Mouse (Mus musculus) lung, adult 18-20 months (tissue): ENCODE data around the gene Elovl6.

Source experiments
- DNase-seq, 2 experiments: peaks; one replicate each; pipeline ENCODE4 v3.0.0; 2022; ENCODE audit warnings: mixed read lengths in 2 of 2

The Elovl6 gene

GRCm38 (mm10) chr3:129649586-129650292, 117.6 kb downstream of the Elovl6 start:
- peak; percentile 25 to 64 for DNase-seq

- no peak for DNase-seq
These were observed 118.1 kb downstream of the Elovl6 start for GRCm38 (mm10) chr3:129650293-129650612.

GRCm38 (mm10) chr3:129650931-129651330, 118.8 kb downstream of the Elovl6 start:
- no peak for DNase-seq

DNA sequence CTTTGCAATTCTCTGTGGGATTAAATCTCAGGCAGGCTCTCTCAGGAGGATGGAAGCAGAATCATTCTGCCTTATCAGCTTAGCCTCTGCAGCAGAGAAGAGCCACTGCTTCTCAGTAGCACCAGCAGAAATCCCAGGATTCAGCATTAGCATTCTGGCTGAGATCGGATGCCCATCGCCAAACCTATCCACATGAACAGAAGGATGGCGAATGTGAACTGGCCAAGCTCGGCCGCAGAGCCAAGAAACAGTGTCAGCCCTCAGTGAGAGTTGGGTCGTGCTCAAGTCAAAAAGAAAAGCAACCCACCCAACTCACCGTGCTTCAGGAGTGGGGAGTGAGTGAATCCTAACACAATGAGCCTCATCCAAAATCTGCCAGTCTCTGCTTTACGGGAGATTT, 119.6 kb downstream of the Elovl6 start:
- no peak for DNase-seq

DNA sequence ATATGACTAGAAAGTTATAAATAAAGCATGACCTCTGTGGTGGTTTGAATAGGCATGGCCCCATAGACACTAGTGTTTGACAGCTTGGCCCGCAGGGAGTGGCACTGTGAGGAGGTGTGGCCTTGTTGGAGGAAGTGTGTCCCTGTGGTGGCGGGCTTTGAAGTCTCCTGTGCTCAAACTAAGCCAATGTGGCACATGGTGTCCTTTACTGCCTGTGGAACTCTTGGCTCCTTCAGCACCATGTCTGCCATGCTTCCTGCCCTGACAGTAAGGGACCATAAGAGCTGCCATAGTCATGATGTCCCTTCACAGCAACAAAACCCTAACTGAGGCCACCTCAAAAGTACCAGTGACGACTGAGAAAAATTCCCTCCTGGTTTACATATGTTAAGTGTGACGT, 120.3 kb downstream of the Elovl6 start:
- no peak for DNase-seq

GRCm38 (mm10) chr3:129656540-129656939, 124.4 kb downstream of the Elovl6 start:
- no peak for DNase-seq

DNA sequence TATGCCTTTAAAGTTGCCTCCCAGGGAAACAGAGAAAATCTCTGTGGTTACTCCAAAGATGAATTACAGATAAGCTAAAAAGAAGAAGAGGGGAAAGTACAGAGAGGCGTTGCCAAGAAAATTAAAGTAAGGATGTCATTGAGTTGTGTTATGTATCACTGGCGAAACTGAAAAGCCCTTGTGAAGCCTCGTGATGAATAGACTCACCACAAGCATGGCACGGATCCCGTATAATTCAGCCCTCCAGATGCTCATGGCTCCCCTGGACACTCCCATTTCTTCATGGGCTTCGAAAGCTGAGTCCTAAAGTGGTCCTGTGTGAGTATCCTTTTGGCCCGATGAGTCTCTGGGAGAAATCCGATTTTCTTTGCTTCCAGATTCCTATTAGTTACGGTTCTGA, 125.1 kb downstream of the Elovl6 start:
- no peak for DNase-seq

- DNase-seq: no peak
These were observed 125.6 kb downstream of the Elovl6 start for GRCm38 (mm10) chr3:129657775-129658174.

- DNase-seq: no peak
These were observed 126.6 kb downstream of the Elovl6 start for GRCm38 (mm10) chr3:129658776-129659175.

GRCm38 (mm10) chr3:129663906-129664305, 131.8 kb downstream of the Elovl6 start:
- no peak for DNase-seq

DNA sequence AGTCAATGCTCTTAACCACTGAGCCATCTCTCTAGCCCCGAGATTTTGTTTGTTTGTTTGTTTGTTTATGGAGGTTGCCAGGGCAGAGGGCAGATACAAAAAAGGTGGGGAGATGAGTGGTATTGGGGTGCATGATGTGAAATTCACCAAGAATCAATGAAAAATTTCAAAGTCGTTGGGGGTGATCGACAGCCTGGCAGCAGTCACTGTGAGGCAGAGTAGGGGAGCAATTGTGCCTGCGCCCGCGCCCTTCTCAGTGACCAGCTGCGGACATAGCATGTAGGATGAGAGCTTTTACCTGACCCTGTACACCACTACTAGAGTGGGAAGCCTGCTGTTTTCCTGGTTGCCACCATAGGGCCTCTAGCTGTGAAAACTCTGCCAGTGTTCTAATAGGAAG, 143.8 kb downstream of the Elovl6 start:
- DNase-seq: no peak

- peak in 1 of 2 experiments; percentile 13 for DNase-seq
These were observed 148.1 kb downstream of the Elovl6 start for GRCm38 (mm10) chr3:129680258-129680657.

DNA sequence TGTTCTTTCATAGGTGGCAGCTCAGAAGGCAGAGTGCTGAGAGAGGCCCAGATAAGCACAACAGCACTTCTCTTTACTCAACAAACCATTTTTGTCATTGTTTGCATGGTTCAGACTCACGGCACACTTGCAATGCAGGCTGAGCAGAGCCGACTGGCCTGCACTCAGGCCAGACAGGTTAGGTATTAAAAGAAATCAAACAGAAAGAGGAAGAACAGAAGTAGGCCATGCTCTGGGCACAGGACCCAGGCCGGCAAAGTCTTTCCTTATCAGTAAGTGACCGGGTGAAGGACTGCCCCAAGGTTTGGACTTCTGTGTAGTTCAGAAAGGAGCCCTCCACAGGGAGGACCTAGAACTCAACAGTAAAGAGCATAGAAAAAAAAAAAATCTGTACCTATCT, 149.7 kb downstream of the Elovl6 start:
- peak in 1 of 2 experiments; percentile 23 for DNase-seq

DNA sequence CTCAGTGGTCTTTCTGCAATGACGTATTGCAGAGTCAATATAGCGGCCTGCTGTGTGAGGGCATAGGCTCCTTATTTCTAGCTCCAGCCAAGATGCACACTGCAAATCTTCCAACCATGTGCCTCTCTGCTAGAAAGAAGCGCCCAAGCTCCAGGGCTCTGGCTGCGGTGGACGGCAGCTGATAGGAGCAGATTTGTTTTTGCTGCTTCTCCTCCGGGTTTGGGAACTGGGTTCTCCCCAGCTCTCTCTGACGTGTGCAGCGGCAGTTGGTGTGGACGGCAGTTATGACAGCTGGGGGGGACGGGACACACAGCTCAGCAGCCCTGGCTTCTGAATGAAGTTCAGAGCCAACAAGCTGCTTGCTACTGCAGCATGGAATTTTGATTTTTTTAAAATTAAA, 150.2 kb downstream of the Elovl6 start:
- DNase-seq: no peak

DNA sequence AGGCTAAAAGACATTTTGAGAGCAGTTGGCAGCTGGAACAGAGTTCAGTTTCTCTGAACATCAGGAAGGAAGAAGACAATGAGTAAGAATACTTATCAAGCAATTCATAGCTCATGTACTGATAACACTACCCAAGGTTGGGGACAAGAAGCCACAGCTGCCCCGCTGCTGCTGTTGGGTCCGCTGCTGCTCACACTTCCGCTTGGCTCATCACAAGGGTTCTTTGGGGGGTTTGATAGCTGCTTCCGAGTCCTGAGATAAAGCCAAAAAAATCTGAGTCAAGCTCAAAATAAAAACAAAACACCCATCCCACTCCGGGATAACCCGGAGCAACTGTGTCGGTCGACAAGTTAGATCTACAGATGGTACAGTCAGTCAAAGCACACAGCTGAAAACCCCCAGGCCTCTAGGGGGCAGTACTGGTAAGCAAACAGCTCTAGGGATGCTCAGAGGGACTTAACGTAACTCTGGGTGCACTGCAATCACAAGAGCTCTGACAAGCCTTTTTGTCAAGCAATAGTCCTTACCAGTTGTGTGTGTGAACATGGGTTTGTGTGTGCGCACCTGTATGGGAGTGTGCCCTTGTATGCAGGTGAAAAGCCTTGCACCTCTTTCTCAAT, 151.0 kb downstream of the Elovl6 start:
- DNase-seq: no peak

DNA sequence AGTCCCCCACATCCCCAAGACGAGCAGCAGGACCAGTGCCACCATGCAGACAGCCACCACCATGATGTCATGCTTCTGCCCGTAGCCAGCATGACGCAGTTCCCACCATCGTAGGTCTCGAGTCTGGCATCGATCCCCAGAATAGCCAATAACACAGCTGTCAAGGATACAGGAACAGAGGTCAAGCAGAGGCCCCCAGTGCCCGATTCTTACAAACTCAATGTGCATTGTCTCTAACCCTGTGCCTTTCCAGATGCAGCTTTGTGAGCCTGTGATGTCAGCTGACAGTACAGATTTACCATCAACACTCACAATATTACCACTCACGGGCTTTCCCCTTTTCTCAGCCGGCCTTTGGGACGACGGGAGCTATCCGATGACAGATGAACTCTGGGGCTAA, 154.0 kb downstream of the Elovl6 start:
- DNase-seq: no peak

- peak in 1 of 2 experiments; percentile 62 for DNase-seq
These were observed 154.7 kb downstream of the Elovl6 start for GRCm38 (mm10) chr3:129686698-129687333.

DNA sequence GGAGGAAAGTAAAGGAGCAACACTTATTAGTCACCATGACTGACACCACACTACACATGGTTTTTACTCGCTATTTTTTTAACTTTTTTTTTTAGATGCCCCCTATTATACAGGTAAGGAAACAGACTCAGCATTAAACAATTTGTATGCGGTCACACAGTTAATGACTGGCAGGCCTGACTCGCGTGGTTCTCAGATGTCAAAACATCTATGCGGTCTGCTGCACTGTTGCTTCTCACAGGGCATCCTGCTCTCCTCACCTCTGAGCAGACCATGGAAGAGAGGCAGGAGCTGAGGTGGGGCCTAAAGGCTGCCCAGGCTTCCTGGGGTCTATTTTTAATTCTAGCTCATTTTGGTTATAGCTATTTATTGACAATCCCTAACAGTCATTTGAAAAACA, 155.3 kb downstream of the Elovl6 start:
- DNase-seq: no peak
